Mouse (Mus musculus) stomach, postnatal 0 days (tissue): ENCODE results near the gene Snap25.

Source experiments
- CTCF ChIP-seq: IDR thresholded peaks from 2 replicates; pipeline ENCODE4 v1.5.1; 2016; ENCODE audit warnings: antibody characterized with exemption, low read depth, mild to moderate bottlenecking, moderate library complexity
- EP300 ChIP-seq: optimal IDR thresholded peaks from 2 replicates; pipeline ENCODE3; 2016; ENCODE audit warnings: antibody characterized with exemption

DNA sequence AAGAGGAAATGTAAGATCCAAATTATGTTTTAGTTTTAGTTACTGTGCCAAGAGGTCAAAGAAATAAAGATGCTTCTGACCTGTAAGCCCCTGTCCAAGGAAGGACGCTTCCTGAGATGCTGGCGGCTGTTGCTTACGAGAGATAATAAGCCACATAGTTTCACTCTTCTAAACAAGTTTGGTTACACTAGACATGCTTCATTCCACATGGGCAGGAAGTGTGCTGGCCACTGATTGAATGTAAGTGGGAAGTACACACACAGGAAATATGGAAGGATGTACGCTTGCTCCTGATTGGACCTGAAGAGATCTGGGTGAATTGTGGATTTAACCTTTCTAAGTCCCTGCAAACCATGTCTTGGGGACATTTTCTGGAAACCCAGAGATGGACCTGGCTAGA, 114.4 kb downstream of the Snap25 start:
- TF ChIP-seq CTCF (no peak), EP300 (no peak)
